Mouse (Mus musculus) brain, embryonic 14.5 days (tissue): Measurements from ENCODE around the gene Mx1.

Experiments used
- CTCF ChIP-seq: fragments of 200-500 bp; IDR thresholded peaks from 2 replicates; pipeline ENCODE4 v1.5.1; 2012; ENCODE audit warnings: inconsistent platforms, mild to moderate bottlenecking, moderate library complexity, borderline replicate concordance; ENCODE audit not compliant: insufficient read depth, insufficient read length; ENCODE audit errors: extremely low read depth
- POLR2A ChIP-seq: fragments of 200-500 bp; IDR thresholded peaks from 2 replicates; pipeline ENCODE4 v1.6.1; 2012; ENCODE audit warnings: mild to moderate bottlenecking, inconsistent platforms, borderline replicate concordance; ENCODE audit not compliant: poor library complexity, insufficient read depth, insufficient read length, severe bottlenecking; ENCODE audit errors: extremely low read depth

DNA sequence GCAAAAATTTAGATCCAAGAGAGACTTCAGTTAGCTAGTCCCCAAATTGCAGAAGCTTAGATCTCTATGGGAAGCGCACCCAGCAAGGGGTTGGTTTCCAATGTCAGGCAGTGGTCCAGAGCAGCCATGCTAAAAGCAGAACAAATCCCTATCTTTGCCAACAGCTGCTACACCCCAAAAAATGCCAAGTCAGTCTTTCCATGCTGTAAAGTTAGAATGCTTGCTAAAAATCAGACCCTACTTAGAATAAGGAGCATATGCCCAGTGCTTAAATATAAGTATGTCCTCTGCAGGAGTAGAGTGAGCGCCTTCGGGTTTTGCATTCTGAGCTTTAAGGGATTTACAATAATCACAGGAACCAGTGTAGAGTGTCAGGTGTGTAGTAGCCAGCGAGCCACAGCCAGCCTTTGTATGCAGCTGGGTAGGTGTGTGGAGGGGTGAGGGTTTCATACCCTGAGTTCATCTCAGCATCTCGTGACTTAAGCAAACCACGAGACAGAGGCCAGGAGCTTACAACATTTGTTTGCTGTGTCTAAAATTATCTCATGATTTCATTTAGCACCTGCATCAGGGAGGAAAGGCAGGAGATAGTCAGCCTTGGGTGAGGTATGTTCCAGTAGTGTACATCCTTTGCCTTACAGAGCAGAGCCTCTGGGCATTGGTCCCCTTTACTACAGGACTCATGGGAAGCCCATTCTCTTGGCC, 43.8 kb downstream of the Mx1 start:
- TF ChIP-seq POLR2A (no peak), CTCF (no peak)
